Mouse (Mus musculus) small intestine, adult 2 months (tissue): ENCODE data around the gene Clic4.

Experiments
- CTCF ChIP-seq: fragments of 200-500 bp; IDR thresholded peaks from 2 replicates; pipeline ENCODE4 v1.5.1; 2012; ENCODE audit warnings: low read depth, mild to moderate bottlenecking, control low read depth, inconsistent platforms, low read length, moderate library complexity, mixed read lengths; ENCODE audit not compliant: insufficient replicate concordance, insufficient read length; ENCODE audit errors: extremely low read depth
- POLR2A ChIP-seq: fragments of 200-500 bp; IDR thresholded peaks from 2 replicates; pipeline ENCODE4 v1.6.1; 2012; ENCODE audit warnings: low read depth, mild to moderate bottlenecking, control low read depth, inconsistent platforms, low read length, moderate library complexity

GRCm38 (mm10) chr4:135309726-135310125, 37.1 kb upstream of the Clic4 start:
- TF ChIP-seq CTCF (no peak), POLR2A (no peak)
